Mouse (Mus musculus): ENCODE data around the gene Ttc7b. TPM values are rescaled to one million over a fixed set of nuclear protein-coding genes. Genes with fewer than 3 reads are reported as not detected.

The Ttc7b gene
- polyA plus RNA-seq, 1 experiment = 0.13 TPM

DNA sequence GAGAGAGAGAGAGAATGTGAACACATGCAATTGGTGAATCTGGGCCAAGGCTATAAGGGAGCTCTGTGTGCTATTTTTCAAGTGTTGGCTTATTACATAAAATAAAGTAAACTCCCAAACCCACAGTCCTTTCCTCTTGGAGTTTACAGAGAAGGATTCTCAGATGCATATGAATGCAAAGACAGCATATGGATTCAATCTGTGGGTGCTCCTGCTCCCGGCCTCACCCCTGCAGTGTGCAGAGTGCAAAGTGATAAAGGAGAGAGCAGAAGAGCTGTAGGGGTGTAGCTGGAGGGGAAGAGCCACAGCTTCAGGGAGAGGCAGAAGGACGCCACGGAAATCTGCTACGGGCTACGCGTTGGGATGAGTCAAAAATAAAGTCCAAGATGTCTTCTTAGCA lies 258.9 kb downstream of the Ttc7b start:
- peaks cover 2% of the 10 kb centered on the region for H3K4me1 ChIP-seq (ENCODE audit: control insufficient read depth)
- no peak overlapping the region for H3K4me3 ChIP-seq (replicated peaks)
- H3K27me3 ChIP-seq (ENCODE audit: control insufficient read depth) = no peaks in the 10 kb centered on the region
- no peak for TF ChIP-seq TAL1 (IDR thresholded peaks at IDR 0.05; ENCODE audit: low read length)
- TF ChIP-seq GATA1 (IDR thresholded peaks at IDR 0.05; ENCODE audit: low read length) = no peak
- no peaks in the 10 kb centered on the region for H3K36me3 ChIP-seq (ENCODE audit: control insufficient read depth)
- no peaks in the 10 kb centered on the region for H3K9me3 ChIP-seq (ENCODE audit: control insufficient read depth, low read length)

DNA sequence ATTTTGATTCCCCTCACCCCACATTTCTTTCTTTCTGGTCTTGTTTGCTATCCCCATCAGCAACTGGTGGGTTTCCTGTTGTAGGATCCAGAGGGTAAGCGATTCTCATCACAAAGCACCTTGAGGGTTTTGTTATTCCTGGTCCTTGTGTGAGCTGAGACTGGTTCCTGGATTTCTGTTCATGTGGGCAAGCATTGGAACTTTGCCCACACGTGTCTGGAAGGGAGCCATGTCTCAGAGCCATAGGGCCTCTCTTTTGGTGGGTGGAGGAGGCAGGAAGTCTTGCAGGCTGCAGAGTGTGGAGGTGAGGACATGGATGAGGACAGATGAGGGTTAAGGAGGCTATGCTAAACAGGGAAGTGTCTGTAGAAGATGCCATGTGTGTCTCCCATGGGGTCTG lies 260.5 kb downstream of the Ttc7b start:
- Histone ChIP-seq H3K27me3 (ENCODE audit: control insufficient read depth) (no peaks in the 10 kb centered on the region), H3K9me3 (ENCODE audit: control insufficient read depth, low read length) (no peaks in the 10 kb centered on the region), H3K4me1 (ENCODE audit: control insufficient read depth) (peaks cover 2% of the 10 kb centered on the region), H3K4me3 (replicated peaks) (no peak overlapping the region), H3K36me3 (ENCODE audit: control insufficient read depth) (no peaks in the 10 kb centered on the region)
- no peak for TF ChIP-seq TAL1 (IDR thresholded peaks at IDR 0.05; ENCODE audit: low read length)
- TF ChIP-seq GATA1 (IDR thresholded peaks at IDR 0.05; ENCODE audit: low read length) = no peak

GRCm38 (mm10) chr12:100257779-100258178 lies 262.8 kb downstream of the Ttc7b start:
- Histone ChIP-seq H3K36me3 (ENCODE audit: control insufficient read depth) (no peaks in the 10 kb centered on the region), H3K9me3 (ENCODE audit: control insufficient read depth, low read length) (no peaks in the 10 kb centered on the region), H3K27me3 (ENCODE audit: control insufficient read depth) (no peaks in the 10 kb centered on the region), H3K4me3 (replicated peaks) (no peak overlapping the region), H3K4me1 (ENCODE audit: control insufficient read depth) (no peaks in the 10 kb centered on the region)
- TF ChIP-seq TAL1 (IDR thresholded peaks at IDR 0.05; ENCODE audit: low read length) (no peak), GATA1 (IDR thresholded peaks at IDR 0.05; ENCODE audit: low read length) (no peak)

DNA sequence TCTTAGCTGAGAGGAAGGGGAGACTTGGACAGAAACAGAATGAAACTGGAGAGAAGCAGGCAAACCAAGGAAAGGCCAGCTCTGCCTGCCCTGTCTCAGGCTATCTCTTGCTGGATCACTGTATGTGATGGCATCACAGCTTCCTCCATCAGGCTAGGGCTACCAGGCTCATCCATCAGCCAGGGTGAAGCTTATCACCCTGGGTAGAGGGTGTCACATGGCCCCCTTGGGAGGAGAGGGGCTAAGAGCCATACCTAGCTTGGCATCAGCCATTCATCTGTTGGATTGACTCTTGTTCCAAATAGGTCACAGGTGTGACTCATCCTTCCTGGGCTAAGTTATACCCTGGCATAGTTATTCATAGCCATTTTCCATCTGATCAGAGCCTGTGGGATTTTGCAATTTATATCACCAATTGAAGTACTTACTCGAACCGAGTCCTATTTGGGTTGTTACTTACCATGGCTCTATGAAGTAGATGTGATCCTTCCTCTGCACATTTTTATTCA lies 265.1 kb downstream of the Ttc7b start:
- Histone ChIP-seq H3K9me3 (ENCODE audit: control insufficient read depth, low read length) (no peaks in the 10 kb centered on the region), H3K4me1 (ENCODE audit: control insufficient read depth) (no peaks in the 10 kb centered on the region), H3K4me3 (replicated peaks) (no peak overlapping the region), H3K27me3 (ENCODE audit: control insufficient read depth) (no peaks in the 10 kb centered on the region), H3K36me3 (ENCODE audit: control insufficient read depth) (no peaks in the 10 kb centered on the region)
- TF ChIP-seq TAL1 (IDR thresholded peaks at IDR 0.05; ENCODE audit: low read length) = no peak
- no peak for TF ChIP-seq GATA1 (IDR thresholded peaks at IDR 0.05; ENCODE audit: low read length)

DNA sequence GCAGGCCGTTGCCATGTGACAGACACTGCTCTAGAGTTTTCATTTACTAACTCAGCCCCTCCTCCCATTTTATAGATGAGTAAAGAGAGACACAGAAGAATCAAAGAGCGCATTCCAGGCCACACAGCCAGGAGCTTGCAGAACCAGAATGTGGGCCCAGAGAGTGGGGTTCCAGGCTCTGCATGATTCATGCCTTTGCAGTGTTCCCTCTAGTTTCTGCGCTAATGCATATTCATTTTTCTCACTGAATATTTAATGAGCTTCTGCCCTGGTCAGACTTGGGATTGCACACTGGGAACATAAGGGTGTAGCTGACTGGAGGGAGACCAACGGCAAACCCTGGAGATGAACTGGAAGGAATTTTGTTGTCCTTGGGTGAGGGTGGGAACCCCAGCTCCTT lies 266.2 kb downstream of the Ttc7b start:
- Histone ChIP-seq H3K27me3 (ENCODE audit: control insufficient read depth) (no peaks in the 10 kb centered on the region), H3K9me3 (ENCODE audit: control insufficient read depth, low read length) (no peaks in the 10 kb centered on the region), H3K4me1 (ENCODE audit: control insufficient read depth) (no peaks in the 10 kb centered on the region), H3K4me3 (replicated peaks) (no peak overlapping the region), H3K36me3 (ENCODE audit: control insufficient read depth) (no peaks in the 10 kb centered on the region)
- TF ChIP-seq GATA1 (IDR thresholded peaks at IDR 0.05; ENCODE audit: low read length) (no peak), TAL1 (IDR thresholded peaks at IDR 0.05; ENCODE audit: low read length) (no peak)

Other genes with a start within 250 kb of the Ttc7b start
- gene Rps6ka5, start 206.2 kb upstream of the Ttc7b start, polyA plus RNA-seq (2012) = 0.10 and 0.15 TPM in 2 replicates

Measured in erythroblast, embryonic 14.5 days (primary cell).